Mouse (Mus musculus) liver, adult 2 months (tissue): ENCODE results near the gene Ptgs1.

Source experiments
- CTCF ChIP-seq: fragments of 200-500 bp; IDR thresholded peaks from 2 replicates; pipeline ENCODE4 v1.5.1; 2011; ENCODE audit warnings: low read depth, low read length, control low read depth
- POLR2A ChIP-seq: fragments of 200-500 bp; IDR thresholded peaks from 2 replicates; pipeline ENCODE4 v1.6.1; 2011; ENCODE audit warnings: low read length, control low read depth; ENCODE audit not compliant: insufficient read depth; ENCODE audit errors: extremely low read depth

- TF ChIP-seq CTCF (no peak), POLR2A (no peak)
Measured at GRCm38 (mm10) chr2:36216546-36216945, 13.7 kb upstream of the Ptgs1 start.
